Mouse (Mus musculus): ENCODE results near the gene Tbata. TPM values are rescaled to one million over a fixed set of nuclear protein-coding genes. Genes with fewer than 3 reads are reported as not detected.

Gene Tbata
- total RNA-seq, 1 experiment from 2014 or later, result not detected

DNA sequence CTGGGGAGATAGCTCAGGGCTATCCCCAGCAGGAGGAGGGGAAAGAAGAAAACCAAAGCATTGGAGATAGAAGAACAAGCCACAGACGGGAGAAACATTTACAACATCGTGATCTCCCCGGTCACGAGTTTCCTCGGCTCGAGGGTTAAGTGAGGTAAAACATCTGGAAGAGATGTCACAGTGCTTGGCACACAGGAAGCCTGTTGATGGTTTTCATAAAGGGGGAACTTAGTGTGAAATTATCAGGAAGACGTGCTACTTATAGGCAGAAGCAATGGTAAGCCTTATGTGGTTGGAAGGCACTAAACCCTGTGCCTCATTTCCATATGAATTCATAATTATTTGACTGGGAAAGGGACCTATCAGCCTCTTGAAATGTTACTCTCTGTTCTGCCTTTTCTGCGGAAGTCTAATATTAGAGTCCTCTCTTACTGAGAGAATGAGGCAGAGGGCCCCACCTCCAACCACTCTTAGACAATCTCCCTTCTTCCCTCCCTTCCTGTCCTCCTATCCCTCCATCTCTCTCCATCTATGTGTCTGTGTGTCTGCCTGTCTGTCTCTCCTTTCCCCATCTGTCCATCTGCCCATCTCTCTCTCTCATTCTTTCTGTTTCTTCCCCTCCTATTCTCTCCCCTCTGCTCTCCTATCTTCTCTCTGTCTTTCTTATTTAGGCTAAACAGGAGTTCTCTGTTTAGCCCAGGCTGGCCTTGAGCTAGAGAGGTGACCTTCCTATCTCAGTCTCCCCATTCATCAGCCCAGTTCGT is 4.2 kb upstream of the Tbata start:
- DNase-seq, result no peak

- DNase-seq, result no peak
Observed at GRCm38 (mm10) chr10:61168393-61168792, 3.4 kb upstream of the Tbata start.

GRCm38 (mm10) chr10:61172496-61172895 is 742 bp downstream of the Tbata start:
- no peak for DNase-seq

GRCm38 (mm10) chr10:61174711-61175441 is 3.1 kb downstream of the Tbata start:
- DNase-seq, result no peak

DNA sequence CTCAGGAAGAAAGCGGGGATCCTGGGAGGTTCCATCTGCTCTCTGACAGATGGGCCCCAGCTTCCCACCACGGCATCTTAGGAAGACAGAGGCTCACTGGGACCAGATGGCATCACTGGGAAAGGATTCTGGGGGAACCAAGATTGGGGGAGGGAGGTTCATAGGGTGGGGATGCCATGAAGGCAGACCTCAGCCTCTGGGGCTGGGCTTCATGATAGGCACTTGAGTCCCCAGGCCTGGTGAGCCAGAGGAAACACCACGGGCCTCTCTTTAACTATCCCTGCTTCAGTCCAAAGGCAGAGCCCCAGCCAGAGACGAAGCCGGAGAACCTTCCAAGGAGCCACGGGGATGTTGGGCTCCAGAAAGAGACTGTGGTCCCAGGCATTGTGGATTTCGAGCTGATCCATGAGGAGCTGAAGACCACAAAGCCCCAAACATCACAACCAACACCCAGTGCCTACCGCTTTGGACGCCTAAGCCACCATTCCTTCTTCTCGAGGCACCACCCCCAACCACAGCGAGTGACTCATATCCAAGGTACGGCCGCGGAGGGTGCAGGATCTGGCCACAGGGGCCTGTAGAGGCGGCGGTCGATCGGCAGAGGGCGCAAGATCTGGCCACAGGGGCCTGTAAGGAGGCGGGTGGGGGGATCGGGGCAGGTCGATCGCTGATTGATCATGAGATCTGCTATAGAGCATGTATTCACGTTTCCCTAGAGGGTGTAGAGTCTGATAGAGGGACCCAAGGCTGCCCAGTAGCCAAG is 3.9 kb downstream of the Tbata start:
- peak; percentile 54 for DNase-seq

- no peak for DNase-seq
Observed at GRCm38 (mm10) chr10:61176221-61176790, 4.6 kb downstream of the Tbata start.

DNA sequence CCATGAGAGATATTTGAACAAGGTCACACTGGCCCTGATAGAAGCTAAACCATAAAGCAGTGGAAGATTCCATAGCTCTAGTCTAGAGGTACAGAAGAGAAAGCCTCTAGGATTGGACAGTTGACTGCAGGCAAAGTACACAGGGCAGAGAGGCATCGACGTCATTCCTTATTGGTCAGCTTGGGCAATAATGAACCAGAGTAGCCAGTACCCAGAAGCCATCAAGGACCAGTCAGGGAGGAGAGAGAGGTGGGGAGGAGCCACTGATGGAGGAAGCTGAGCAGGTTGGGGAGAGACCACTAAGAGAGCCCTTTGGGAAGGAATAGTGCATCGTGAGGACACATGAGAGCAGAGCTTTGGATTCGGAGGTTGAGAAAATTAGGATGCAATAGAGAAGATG is 6.0 kb downstream of the Tbata start:
- DNase-seq, result no peak

DNA sequence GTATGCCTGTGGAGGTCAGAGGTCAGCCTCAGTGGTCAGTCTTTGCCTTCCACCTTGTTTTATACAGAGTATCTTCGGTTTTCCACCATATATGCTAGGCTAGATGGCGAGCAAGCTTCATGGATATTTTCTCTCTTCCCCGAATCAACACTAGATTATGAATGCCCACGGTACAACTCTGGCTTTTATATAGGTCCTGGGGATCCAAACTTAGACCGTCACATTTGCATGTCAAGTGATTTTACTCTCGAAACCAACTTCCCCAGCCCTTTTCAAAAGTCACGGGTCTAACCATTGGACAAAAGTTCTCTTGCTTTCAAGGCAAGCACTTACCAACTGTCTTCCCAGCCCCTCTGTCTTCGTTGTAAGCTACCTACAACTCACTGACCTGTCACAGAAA is 6.9 kb downstream of the Tbata start:
- DNase-seq, result no peak

- DNase-seq, result no peak
Observed at GRCm38 (mm10) chr10:61179927-61180326, 8.2 kb downstream of the Tbata start.

GRCm38 (mm10) chr10:61187001-61187400 is 15.2 kb downstream of the Tbata start:
- DNase-seq, result no peak

GRCm38 (mm10) chr10:61188010-61188409 is 16.3 kb downstream of the Tbata start:
- DNase-seq, result no peak

DNA sequence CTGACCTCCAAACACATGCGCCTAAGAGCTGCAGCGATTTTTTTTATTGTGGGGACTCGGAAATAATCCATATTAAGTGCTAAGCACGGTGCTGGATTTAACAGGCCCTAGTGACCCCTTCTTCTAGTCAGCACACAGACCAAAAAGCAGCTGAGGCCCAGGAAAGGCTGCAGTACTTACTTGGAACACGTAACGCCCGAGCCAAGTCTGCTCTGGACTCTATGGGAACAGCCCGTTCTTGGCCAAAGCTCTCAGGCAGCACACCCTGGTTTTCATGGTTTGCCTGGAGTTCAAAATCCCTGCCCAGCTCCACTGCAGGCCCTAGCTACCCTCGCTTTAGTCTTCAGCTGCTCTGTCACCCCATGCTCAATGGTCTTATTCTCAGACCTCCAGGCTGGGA is 22.9 kb downstream of the Tbata start:
- DNase-seq, result no peak

GRCm38 (mm10) chr10:61195216-61195615 is 23.5 kb downstream of the Tbata start:
- DNase-seq, result no peak

- DNase-seq, result no peak
Observed at GRCm38 (mm10) chr10:61195718-61196291, 24.1 kb downstream of the Tbata start.

DNA sequence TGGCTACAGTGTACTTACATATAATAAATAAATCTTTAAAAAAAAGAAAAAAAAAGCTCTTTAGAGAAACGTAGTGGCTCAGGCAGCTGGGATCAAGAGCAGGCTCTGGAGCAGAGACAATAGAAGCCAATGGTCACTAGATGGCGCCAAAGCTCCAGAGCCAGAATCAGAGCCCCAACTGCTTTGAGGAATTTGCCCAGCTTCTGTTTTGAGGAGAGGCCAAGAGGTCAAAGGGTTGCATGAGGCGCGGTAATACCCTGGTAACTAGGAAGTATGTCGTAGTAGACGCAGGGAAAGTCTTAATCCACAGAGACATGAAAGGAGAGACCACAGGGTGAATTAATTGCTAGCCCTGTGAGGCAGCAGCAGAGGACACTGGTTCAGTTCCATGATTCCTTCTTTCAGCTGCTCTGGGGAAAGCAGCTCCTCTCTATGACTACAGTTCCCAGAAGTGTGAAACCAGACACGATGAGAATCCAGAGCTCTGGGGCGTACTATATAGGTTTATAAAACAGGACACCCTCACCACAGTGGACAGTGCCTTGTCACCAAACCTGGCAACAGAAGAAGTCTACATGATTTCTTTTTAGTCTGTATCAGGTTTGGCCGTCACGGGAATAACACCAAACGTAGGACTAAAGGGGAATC is 27.9 kb downstream of the Tbata start:
- peak; percentile 84 for DNase-seq

DNA sequence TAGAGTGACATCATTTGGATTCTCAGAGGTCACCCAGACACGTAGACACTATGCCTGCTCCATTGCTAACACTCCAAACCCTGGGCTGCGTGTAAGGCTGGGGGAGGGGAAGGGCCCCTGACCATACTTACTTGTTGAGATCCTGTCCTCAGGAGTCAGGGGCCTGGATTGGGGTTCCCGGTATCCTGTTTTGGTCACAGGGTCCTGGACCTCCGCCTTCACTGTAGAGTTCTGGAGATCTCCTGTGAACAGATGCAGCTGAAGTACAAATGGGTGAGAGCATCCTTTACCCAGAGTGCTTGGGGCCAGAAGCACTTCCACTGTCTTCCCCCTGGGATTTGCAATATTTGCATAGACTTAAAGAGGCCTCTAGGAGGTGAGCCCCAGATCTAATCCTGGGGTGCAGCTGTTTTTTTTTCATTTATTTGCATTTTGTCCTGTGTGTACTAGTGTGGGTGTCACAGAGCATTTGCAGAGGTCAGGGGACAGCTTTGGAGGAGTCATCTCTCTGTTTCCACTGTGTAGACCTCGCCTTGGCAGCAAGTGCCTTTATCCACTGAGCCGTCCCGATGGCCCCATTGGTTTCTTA is 28.6 kb downstream of the Tbata start:
- no peak for DNase-seq

DNA sequence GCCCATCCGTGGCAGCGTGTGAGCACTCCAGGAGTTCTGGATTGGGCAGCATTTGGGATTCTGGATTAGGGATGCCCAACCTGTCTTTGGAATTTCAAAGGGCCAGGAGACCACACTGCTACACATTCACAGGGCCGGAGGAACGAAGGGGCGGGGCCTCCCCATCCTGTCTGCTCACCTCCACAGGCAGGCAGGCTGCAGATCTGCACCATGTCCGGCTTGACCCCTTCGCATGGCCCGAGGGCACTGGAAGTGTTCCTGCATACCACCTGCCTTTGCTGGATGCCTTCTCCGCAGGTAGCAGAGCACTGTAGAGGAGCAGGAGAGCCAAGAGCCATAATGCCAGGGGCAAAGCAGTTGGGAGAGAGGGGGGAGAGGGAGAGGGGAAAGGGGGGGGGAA is 29.2 kb downstream of the Tbata start:
- DNase-seq, result no peak

DNA sequence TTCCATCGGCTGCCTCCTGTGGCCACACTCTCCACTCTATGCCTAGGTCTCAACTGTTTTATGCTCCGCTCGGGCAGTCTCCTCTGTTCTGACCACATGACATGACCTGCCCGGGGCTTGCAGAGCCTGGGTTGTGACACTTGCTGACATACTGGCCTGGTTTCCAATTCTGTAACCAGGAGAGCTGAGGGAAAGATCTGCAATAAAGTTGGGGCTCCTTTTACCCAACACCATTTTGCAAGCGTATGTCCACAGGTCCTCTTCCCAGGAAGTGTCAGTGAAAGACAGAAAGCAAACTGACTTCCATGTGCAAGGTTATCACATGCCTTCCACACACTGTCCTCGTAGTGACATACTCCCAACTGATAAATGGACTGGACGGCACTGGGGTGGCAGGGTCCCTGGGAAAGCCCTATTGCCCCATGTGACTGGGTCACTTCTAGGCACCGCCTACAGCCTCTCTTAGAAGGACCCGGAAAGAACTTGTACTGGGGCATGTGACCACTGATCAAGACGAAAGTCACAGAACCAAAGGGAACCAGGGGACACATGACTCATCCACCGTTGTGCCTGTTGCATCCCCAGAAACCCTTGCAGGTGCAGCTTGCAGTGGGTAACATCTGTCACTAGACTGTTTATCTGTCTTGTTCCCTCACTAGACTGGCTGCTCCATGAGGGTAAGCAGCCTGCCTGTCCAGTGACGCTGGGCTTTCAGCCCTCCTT is 30.0 kb downstream of the Tbata start:
- DNase-seq, result no peak

DNA sequence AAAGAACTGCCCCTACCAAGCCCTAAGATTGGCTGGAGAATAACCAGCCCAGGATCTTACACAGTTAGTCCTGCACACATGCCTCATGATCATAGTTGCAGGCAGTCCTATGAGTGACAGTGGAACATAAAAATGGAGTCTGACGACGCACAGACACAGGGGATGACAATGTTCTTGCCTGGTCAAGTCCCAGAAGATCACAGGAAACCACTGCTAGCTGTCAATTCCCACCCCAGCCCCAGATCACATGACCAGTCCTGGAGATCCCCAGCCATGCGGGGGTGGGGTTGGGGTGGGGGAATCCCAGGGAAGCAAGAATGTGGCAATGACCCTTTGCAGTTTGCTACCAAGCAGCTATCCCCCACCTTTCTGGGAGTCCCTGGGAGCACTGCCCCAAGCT is 32.2 kb downstream of the Tbata start:
- DNase-seq, result no peak

GRCm38 (mm10) chr10:61208114-61208684 is 36.4 kb downstream of the Tbata start:
- no peak for DNase-seq

All from adrenal gland, postnatal 14 days (tissue).